Mouse (Mus musculus): ENCODE data around the gene Rgcc. TPM values are rescaled to one million over a fixed set of nuclear protein-coding genes. Genes with fewer than 3 reads are reported as not detected.

Gene Rgcc
- polyA plus RNA-seq, 1 experiment from 2014 or later, result 65.4 TPM

- 85% methylated on average over 5 of the region's 5 CpGs for WGBS
- no peaks in the 10 kb centered on the region for H3K36me3 ChIP-seq
- H3K4me1 ChIP-seq, result no peaks in the 10 kb centered on the region
- H3K27ac ChIP-seq, result no peak overlapping the region
- H3K4me3 ChIP-seq, result no peak overlapping the region
- ATAC-seq (ENCODE audit: insufficient number of reproducible peaks, low FRiP score, low TSS enrichment, low read depth), result no peak
- no peak overlapping the region for H3K4me2 ChIP-seq
- no peaks in the 10 kb centered on the region for H3K9me3 ChIP-seq
- no peaks in the 10 kb centered on the region for H3K27me3 ChIP-seq
- H3K9ac ChIP-seq, result no peak overlapping the region
Observed at GRCm38 (mm10) chr14:79256656-79257055, 44.8 kb downstream of the Rgcc start.

- no peaks in the 10 kb centered on the region for H3K27me3 ChIP-seq
- no peak overlapping the region for H3K27ac ChIP-seq
- no peaks in the 10 kb centered on the region for H3K9me3 ChIP-seq
- no peak overlapping the region for H3K4me3 ChIP-seq
- 78% methylated on average over 1 of the region's 2 CpGs for WGBS
- H3K4me1 ChIP-seq, result no peaks in the 10 kb centered on the region
- ATAC-seq (ENCODE audit: insufficient number of reproducible peaks, low FRiP score, low TSS enrichment, low read depth), result no peak
- H3K9ac ChIP-seq, result no peak overlapping the region
- no peak overlapping the region for H3K4me2 ChIP-seq
- H3K36me3 ChIP-seq, result no peaks in the 10 kb centered on the region
Observed at GRCm38 (mm10) chr14:79255786-79256185, 45.7 kb downstream of the Rgcc start.

DNA sequence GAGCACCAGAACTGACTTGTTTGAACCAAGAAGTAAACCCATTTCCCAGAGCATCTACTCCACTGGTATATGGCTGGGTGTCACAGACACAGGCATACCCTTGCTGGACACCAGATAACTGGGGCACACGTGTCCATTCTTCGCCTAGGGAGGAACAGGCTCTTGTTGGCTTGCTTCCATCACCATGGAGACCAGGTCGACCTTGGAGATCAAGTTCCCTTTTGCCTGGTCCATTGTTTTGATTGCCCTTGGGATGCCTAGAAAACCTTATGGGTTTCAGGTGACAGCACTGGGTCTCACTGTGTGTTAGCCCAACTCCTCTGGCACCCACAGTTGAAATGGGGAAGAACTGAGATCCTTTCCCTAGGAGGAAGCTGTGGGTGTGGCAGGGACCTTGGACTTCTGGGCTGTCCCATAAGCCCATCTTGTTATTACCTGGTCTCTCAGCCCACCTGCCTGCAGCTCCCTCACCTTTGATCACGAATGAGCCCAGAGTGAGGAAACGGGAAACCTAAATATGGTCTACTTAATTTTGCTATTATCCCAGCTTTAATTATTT lies 49.6 kb downstream of the Rgcc start:
- WGBS, result 74% methylated on average over 5 of the region's 5 CpGs
- no peaks in the 10 kb centered on the region for H3K9me3 ChIP-seq
- peaks cover 10% of the 10 kb centered on the region for H3K4me1 ChIP-seq
- ATAC-seq (ENCODE audit: insufficient number of reproducible peaks, low FRiP score, low TSS enrichment, low read depth), result no peak
- H3K27ac ChIP-seq, result no peak overlapping the region
- no peaks in the 10 kb centered on the region for H3K36me3 ChIP-seq
- H3K4me2 ChIP-seq, result no peak overlapping the region
- H3K27me3 ChIP-seq, result no peaks in the 10 kb centered on the region
- no peak overlapping the region for H3K4me3 ChIP-seq
- H3K9ac ChIP-seq, result no peak overlapping the region

- Histone ChIP-seq H3K27me3 (no peaks in the 10 kb centered on the region), H3K27ac (no peak overlapping the region), H3K4me1 (peaks cover 16% of the 10 kb centered on the region), H3K4me2 (no peak overlapping the region), H3K9ac (no peak overlapping the region), H3K9me3 (no peaks in the 10 kb centered on the region), H3K36me3 (no peaks in the 10 kb centered on the region), H3K4me3 (no peak overlapping the region)
- ATAC-seq (ENCODE audit: insufficient number of reproducible peaks, low FRiP score, low TSS enrichment, low read depth), result no peak
- 65% methylated on average over 3 of the region's 3 CpGs for WGBS
Observed at GRCm38 (mm10) chr14:79244571-79244970, 56.9 kb downstream of the Rgcc start.

GRCm38 (mm10) chr14:79243038-79243883 lies 58.2 kb downstream of the Rgcc start:
- no peaks in the 10 kb centered on the region for H3K36me3 ChIP-seq
- ATAC-seq (ENCODE audit: insufficient number of reproducible peaks, low FRiP score, low TSS enrichment, low read depth), result no peak
- H3K27me3 ChIP-seq, result no peaks in the 10 kb centered on the region
- H3K4me2 ChIP-seq, result no peak overlapping the region
- 77% methylated on average over 12 of the region's 12 CpGs for WGBS
- no peak overlapping the region for H3K4me3 ChIP-seq
- no peak overlapping the region for H3K9ac ChIP-seq
- H3K4me1 ChIP-seq, result peaks cover 9% of the 10 kb centered on the region
- H3K9me3 ChIP-seq, result no peaks in the 10 kb centered on the region
- H3K27ac ChIP-seq, result no peak overlapping the region

DNA sequence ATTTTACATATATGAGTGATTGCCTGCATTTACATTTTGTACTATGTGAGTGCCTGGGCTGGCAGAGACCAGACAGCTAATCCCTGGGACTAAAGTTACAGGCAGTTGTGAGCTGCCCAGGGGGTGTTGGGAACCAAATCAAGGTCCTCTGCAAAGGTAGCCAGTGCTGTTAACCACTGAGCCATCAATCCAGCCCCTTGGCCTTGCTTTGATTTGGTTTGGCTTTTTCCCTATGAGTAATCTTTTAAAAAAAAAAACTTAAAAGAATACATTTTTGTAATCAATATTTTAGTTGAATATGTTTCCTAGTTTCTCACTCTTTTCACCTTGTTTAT lies 59.1 kb downstream of the Rgcc start:
- ATAC-seq (ENCODE audit: insufficient number of reproducible peaks, low FRiP score, low TSS enrichment, low read depth), result no peak
- H3K4me2 ChIP-seq, result no peak overlapping the region
- no peak overlapping the region for H3K9ac ChIP-seq
- no peak overlapping the region for H3K27ac ChIP-seq
- no peaks in the 10 kb centered on the region for H3K9me3 ChIP-seq
- no peaks in the 10 kb centered on the region for H3K27me3 ChIP-seq
- 0 out of 2 replicates have a peak, but pooled peaks cover 5% of the 10 kb centered on the region for H3K4me1 ChIP-seq
- no peaks in the 10 kb centered on the region for H3K36me3 ChIP-seq
- no peak overlapping the region for H3K4me3 ChIP-seq

DNA sequence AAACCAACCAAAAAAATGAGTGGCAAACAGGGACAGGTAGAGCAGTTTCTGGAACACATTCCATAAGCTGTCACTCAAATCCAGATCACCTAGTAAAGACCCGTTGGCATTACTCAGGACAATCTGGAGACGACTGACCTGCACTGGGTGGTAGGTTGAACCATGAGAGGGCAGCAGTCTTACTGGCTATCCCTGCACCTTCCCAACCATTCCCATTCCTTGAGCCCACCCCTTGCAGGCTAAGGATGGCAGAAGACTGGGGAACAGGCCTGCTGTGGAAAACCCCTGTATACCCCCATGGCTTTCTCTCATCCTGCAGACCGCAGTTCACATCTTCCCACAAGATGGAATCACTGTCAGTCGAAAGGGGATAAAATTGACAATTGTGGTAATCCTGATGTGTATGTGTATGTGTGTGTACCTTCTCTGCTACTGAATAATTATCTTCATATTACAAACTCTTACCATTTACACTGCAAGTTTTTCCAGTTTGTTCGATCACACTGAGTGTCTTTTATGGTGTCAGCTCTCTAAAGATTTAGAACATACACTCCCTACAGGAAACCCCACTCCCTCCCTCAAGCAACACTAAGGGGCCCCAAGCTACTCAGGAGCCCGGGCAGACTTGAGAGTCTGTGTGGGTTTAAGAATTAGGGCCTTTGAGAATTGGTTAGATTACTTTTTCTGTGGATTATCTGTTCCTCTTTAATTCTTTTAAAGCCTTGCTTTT lies 59.6 kb downstream of the Rgcc start:
- Histone ChIP-seq H3K36me3 (no peaks in the 10 kb centered on the region), H3K4me1 (0 out of 2 replicates have a peak, but pooled peaks cover 5% of the 10 kb centered on the region), H3K9me3 (no peaks in the 10 kb centered on the region), H3K4me3 (no peak overlapping the region), H3K9ac (no peak overlapping the region), H3K27ac (no peak overlapping the region), H3K27me3 (no peaks in the 10 kb centered on the region), H3K4me2 (no peak overlapping the region)
- ATAC-seq (ENCODE audit: insufficient number of reproducible peaks, low FRiP score, low TSS enrichment, low read depth), result no peak
- 52% methylated on average over 6 of the region's 6 CpGs for WGBS

DNA sequence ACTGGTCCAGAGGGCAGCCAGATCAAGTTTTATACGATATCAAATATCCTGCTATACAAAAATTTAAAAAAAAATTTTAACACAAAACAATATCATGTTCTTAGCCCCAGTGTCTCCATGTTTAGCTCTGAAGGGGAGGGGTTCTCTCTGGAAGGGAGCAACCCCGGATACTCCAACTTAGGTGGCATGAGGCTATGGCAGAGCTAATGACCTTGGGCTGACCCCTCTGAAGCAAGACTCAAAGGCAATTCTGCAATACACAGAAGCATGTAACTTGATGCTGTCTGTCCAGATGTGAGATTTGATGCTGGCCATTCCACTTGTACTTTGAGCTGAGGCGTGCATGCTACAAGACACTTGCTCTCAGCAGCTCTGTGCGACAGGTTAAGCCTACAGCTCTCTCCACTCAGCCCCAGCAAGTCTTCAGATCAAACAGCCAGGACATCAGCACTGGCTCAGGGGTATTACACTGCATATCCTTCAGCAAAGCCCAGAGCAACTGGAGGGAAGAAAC lies 60.3 kb downstream of the Rgcc start:
- H3K4me2 ChIP-seq, result no peak overlapping the region
- H3K9ac ChIP-seq, result no peak overlapping the region
- ATAC-seq (ENCODE audit: insufficient number of reproducible peaks, low FRiP score, low TSS enrichment, low read depth), result no peak
- 41% methylated on average over 4 of the region's 4 CpGs for WGBS
- H3K4me1 ChIP-seq, result 0 out of 2 replicates have a peak, but pooled peaks cover 5% of the 10 kb centered on the region
- H3K4me3 ChIP-seq, result no peak overlapping the region
- no peaks in the 10 kb centered on the region for H3K36me3 ChIP-seq
- H3K27me3 ChIP-seq, result no peaks in the 10 kb centered on the region
- H3K9me3 ChIP-seq, result no peaks in the 10 kb centered on the region
- no peak overlapping the region; the same call in 1 of the 2 replicates for H3K27ac ChIP-seq

GRCm38 (mm10) chr14:79239402-79239801 lies 62.0 kb downstream of the Rgcc start:
- Histone ChIP-seq H3K4me1 (0 out of 2 replicates have a peak, but pooled peaks cover 5% of the 10 kb centered on the region), H3K4me2 (no peak overlapping the region), H3K36me3 (no peaks in the 10 kb centered on the region), H3K9ac (no peak overlapping the region), H3K27me3 (no peaks in the 10 kb centered on the region), H3K9me3 (no peaks in the 10 kb centered on the region), H3K4me3 (no peak overlapping the region), H3K27ac (no peak overlapping the region)
- ATAC-seq (ENCODE audit: insufficient number of reproducible peaks, low FRiP score, low TSS enrichment, low read depth), result no peak
- 86% methylated on average over 12 of the region's 12 CpGs for WGBS

Other genes with a start within 250 kb of the Rgcc start
- gene Zfp957, start 54.3 kb downstream of the Rgcc start, polyA plus RNA-seq (2015; fragmentation: Nextera tagmentation; extraction: Ambion mirVana), result not detected in 2 replicates
- gene Naa16, start 89.1 kb upstream of the Rgcc start, polyA plus RNA-seq (2015; fragmentation: Nextera tagmentation; extraction: Ambion mirVana), result 36.9 and 40.5 TPM in 2 replicates
- gene Mtrf1, start 96.1 kb upstream of the Rgcc start, polyA plus RNA-seq (2015; fragmentation: Nextera tagmentation; extraction: Ambion mirVana), result 9.8 and 10.5 TPM in 2 replicates
- gene Kbtbd7, start 124.9 kb upstream of the Rgcc start, polyA plus RNA-seq (2015; fragmentation: Nextera tagmentation; extraction: Ambion mirVana), result 11.7 and 12.3 TPM in 2 replicates
- gene Kbtbd6, start 150.2 kb upstream of the Rgcc start, polyA plus RNA-seq (2015; fragmentation: Nextera tagmentation; extraction: Ambion mirVana), result 2.2 and 2.6 TPM in 2 replicates
- gene Elf1, start 179.5 kb upstream of the Rgcc start, polyA plus RNA-seq (2015; fragmentation: Nextera tagmentation; extraction: Ambion mirVana), result 14.7 and 18.1 TPM in 2 replicates
- gene Wbp4, start 179.9 kb upstream of the Rgcc start, polyA plus RNA-seq (2015; fragmentation: Nextera tagmentation; extraction: Ambion mirVana), result 40.9 and 42.1 TPM in 2 replicates

All from limb, embryonic 15.5 days (tissue).